Mouse (Mus musculus): ENCODE results near the gene Dnajc6.

GRCm38 (mm10) chr4:101682620-101683019 is 186.2 kb downstream of the Dnajc6 start:
- TF ChIP-seq POLR2A (IDR thresholded peaks at IDR 0.05; ENCODE audit: low read depth, low read length) (no peak), CTCF (IDR thresholded peaks at IDR 0.05; ENCODE audit: extremely low read depth, insufficient read length, insufficient replicate concordance, low read depth, low read length) (no peak)
